Mouse (Mus musculus) lung, embryonic 15.5 days (tissue): ENCODE measurements around the gene Prune2. TPM values are rescaled to one million over a fixed set of nuclear protein-coding genes. Genes with fewer than 3 reads are reported as not detected.

Experiments
- ATAC-seq: fragments of 200-750 bp; cut with Nextera tagmentation; 2 replicates; pipeline ENCODE4 v1.8.0; 2017; ENCODE audit warnings: moderate number of reproducible peaks, borderline replicate concordance; ENCODE audit not compliant: low FRiP score, low TSS enrichment; ENCODE audit errors: extremely low read depth
- H3K27ac ChIP-seq: fragments of 300-500 bp; sonication (generic); 2 replicates; pipeline ENCODE4 v1.5.1; 2015; ENCODE audit warnings: moderate library complexity, mild to moderate bottlenecking, inconsistent platforms
- H3K27me3 ChIP-seq: fragments of 300-500 bp; sonication (generic); 2 replicates; pipeline ENCODE4 v1.6.1; 2015; ENCODE audit warnings: inconsistent platforms
- H3K36me3 ChIP-seq: fragments of 300-500 bp; sonication (generic); 2 replicates; pipeline ENCODE4 v1.6.1; 2015; ENCODE audit warnings: inconsistent platforms
- H3K4me1 ChIP-seq: fragments of 300-500 bp; sonication (generic); 2 replicates; pipeline ENCODE4 v1.6.1; 2015; ENCODE audit warnings: inconsistent platforms
- H3K4me2 ChIP-seq: fragments of 300-500 bp; sonication (generic); 2 replicates; pipeline ENCODE4 v1.6.1; 2015; ENCODE audit warnings: inconsistent platforms, mild to moderate bottlenecking, moderate library complexity
- H3K4me3 ChIP-seq: fragments of 300-500 bp; sonication (generic); 2 replicates; pipeline ENCODE4 v1.5.1; 2015; ENCODE audit warnings: mild to moderate bottlenecking, inconsistent platforms
- H3K9ac ChIP-seq: fragments of 300-500 bp; sonication (generic); 2 replicates; pipeline ENCODE4 v1.6.1; 2015; ENCODE audit warnings: inconsistent platforms
- H3K9me3 ChIP-seq: fragments of 300-500 bp; sonication (generic); 2 replicates; pipeline ENCODE4 v1.6.1; 2016; ENCODE audit warnings: inconsistent platforms
- WGBS: fragments of 180-500 bp; shearing (Covaris S2); methylation state at CpG from one replicate; pipeline ENCODE4 v1.1.7; 2015; 5-methylcytosine and 5-hydroxymethylcytosine counted together
- polyA plus RNA-seq: library from polyadenylated mRNA; unstranded; fragments of >200 nt; fragmentation: Nextera tagmentation; extraction: Ambion mirVana; gene quantifications from 2 replicates; pipeline ENCODE4 v1.2.1, GENCODE M21; 2015

Prune2 gene
- polyA plus RNA-seq, 1 experiment from 2014 or later: 1.3 TPM

DNA sequence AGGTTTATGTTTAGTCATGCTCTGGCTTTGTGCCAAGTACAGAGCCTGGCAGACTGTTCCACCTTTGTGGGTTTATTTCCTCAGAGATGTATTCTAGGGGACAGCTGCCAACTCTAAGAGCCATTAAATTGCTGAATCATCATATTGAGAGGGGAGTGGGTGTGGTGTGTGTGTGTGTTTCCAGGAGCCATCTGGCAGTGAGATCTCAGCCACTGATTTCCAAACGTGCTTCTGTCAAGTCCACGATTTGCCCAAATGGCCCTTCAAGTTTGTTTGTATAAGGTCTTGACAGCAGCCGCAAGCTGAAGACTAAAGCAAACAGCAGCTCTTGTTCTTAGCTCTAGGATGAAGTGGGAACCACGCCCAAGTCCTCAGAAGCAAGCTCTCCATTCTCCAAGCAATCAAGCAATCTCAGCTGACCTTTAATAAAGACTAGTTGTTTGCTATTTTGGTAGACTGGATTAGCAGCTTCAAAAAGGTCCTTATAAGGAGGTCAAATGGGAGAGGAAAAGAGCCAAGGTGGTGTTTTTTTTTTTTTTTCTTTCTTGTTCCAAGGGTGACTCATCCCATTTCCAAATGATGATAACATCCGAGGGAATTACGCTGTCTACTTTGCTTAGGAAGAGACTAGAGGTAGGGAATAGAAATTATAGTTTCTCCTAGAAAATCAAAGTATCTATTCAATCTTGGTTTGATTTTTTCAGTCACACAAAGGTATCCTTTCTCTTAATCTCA, 55.5 kb downstream of the Prune2 start:
- H3K27ac ChIP-seq: no peak overlapping the region
- peak; percentile 90 for ATAC-seq
- H3K9me3 ChIP-seq: no peaks in the 10 kb centered on the region
- no peaks in the 10 kb centered on the region for H3K36me3 ChIP-seq
- peaks cover 14% of the 10 kb centered on the region for H3K4me1 ChIP-seq
- H3K9ac ChIP-seq: no peak overlapping the region
- no peak overlapping the region for H3K4me2 ChIP-seq
- H3K4me3 ChIP-seq: no peak overlapping the region
- H3K27me3 ChIP-seq: no peaks in the 10 kb centered on the region
- 6% methylated on average over 6 of the region's 6 CpGs for WGBS

DNA sequence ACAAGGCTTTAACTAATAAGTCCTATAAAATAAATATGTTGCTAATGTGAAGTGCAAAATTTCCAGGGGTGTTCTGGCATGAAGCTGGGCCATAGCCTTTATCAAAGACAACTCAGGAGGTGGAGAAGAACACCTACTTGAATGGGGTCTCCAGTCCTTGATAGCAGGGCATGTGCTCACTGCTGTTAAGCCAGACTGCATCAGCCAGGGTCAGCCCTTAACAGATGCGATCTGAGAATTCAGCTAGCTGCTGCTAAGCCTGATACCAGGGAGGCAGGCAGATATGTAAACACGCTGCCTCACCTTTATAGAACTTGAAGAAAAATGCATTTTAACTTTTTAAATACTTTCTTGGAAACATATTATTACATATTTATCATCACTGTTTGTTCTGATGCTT, 57.2 kb downstream of the Prune2 start:
- Histone ChIP-seq H3K36me3 (no peaks in the 10 kb centered on the region), H3K4me1 (peaks cover 14% of the 10 kb centered on the region), H3K4me3 (no peak overlapping the region), H3K27ac (no peak overlapping the region), H3K4me2 (no peak overlapping the region), H3K9ac (no peak overlapping the region), H3K9me3 (no peaks in the 10 kb centered on the region), H3K27me3 (no peaks in the 10 kb centered on the region)
- no peak for ATAC-seq
- WGBS: 52% methylated on average over 2 of the region's 2 CpGs

DNA sequence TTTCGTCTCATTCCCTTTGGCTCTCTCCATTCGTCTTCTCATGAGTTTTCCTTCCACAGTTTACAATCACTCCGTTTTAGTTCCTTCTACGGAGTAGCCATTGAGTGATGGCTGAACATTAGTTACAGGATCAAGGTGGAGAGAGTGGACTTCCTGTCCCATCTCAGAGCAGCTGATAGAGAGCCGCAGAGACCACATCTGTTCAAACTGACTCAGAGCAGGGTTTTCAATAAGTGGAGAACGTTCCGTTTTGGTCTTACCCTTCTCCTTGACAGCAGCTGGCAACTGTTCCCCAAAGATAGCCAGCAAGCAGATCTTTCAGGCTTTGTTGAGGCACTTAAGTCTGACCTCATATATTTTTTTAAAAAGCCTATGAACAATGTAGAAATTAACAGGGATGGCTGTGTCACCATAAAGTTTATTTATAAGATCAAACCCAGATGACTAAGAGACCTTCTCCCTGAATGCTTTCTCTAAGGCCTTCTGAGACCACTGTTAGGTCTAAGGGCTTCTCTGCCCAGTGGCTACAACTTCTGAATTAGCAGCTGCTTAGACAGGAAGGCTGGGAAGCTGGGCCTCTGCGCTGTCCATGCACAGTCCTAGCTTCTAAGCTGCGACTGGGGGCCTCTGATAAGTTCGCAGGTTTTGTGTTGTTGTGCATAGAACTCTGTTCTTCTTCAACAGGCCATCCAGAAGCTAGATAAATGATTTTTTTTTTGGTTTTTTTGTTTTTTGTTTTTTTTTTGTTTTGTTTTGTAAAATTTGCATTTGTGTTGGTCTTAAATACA, 58.6 kb downstream of the Prune2 start:
- Histone ChIP-seq H3K27me3 (no peaks in the 10 kb centered on the region), H3K4me2 (no peak overlapping the region), H3K27ac (no peak overlapping the region), H3K36me3 (no peaks in the 10 kb centered on the region), H3K9me3 (no peaks in the 10 kb centered on the region), H3K4me1 (peaks cover 14% of the 10 kb centered on the region), H3K4me3 (no peak overlapping the region), H3K9ac (no peak overlapping the region)
- ATAC-seq: no peak
- 56% methylated on average over 10 of the region's 10 CpGs for WGBS

DNA sequence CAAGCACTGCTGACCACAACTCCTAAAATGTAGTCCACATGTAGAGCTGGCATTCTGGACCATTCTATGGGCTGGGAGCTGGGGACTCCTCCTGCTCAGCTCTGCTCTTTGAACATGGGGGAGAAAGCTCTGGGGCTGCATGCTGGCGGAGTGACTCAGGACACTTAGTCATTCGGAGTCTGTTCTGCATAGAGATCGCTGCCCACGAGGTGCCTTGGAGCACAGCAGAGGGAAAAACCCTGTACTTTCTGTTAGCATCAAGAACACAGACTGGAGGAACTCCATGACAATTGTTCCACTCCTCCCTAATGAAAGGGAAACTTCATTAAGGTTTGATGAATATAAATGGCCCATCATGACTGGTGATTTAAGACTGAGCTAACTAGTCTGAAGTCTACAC, 68.8 kb downstream of the Prune2 start:
- Histone ChIP-seq H3K27me3 (no peaks in the 10 kb centered on the region), H3K9me3 (no peaks in the 10 kb centered on the region), H3K4me2 (no peak overlapping the region), H3K4me1 (no peaks in the 10 kb centered on the region; the same call in 1 of the 2 replicates), H3K4me3 (no peak overlapping the region), H3K36me3 (no peaks in the 10 kb centered on the region), H3K27ac (no peak overlapping the region), H3K9ac (no peak overlapping the region)
- WGBS: 83% methylated on average over 4 of the region's 4 CpGs
- ATAC-seq: no peak

DNA sequence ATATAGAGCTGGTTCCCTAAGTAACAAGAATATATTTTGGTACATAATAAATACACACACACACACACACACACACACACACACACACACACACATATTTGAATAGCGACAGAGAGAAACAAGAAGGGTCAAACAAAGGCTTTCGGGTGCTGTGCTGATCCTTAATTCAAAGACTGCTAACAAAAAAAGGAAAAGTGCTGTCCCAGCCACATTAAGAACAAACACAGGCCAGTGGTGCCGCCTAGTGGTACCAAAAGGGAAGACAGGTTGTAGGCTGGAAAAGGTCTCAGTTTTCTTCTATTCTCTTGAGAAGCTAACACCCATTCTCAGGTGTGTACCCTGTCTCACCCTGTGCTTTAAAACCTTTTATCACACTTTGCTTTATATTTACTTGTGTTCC, 74.4 kb downstream of the Prune2 start:
- H3K9ac ChIP-seq: no peak overlapping the region
- no peak overlapping the region for H3K27ac ChIP-seq
- H3K4me2 ChIP-seq: no peak overlapping the region
- 2% methylated on average over 3 of the region's 3 CpGs for WGBS
- no peaks in the 10 kb centered on the region; the same call in 1 of the 2 replicates for H3K4me1 ChIP-seq
- no peaks in the 10 kb centered on the region for H3K27me3 ChIP-seq
- H3K4me3 ChIP-seq: no peak overlapping the region
- ATAC-seq: no peak
- no peaks in the 10 kb centered on the region for H3K36me3 ChIP-seq
- H3K9me3 ChIP-seq: no peaks in the 10 kb centered on the region

DNA sequence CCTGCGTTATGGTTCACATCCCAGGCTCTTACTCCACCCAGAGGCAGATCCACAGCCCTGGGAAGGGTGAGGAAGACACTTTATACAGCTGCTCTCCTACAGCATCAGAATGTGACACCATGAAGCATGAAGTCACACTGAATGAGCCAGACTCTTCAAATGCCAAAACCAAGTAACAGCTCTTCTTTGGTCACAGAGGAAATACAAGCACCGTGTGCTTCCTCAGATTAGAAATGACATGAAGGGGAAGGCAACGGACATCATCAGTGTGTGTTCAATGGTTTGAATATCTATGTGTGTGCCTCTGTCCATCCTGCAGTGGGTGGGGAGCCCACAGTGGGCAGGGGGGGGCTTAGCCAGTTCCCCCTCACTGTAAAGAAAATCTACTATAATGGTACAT, 76.4 kb downstream of the Prune2 start:
- H3K4me3 ChIP-seq: no peak overlapping the region
- H3K9me3 ChIP-seq: no peaks in the 10 kb centered on the region
- WGBS: 61% methylated on average over 3 of the region's 3 CpGs
- no peak for ATAC-seq
- no peaks in the 10 kb centered on the region for H3K4me1 ChIP-seq
- no peaks in the 10 kb centered on the region for H3K27me3 ChIP-seq
- H3K27ac ChIP-seq: no peak overlapping the region
- no peak overlapping the region for H3K9ac ChIP-seq
- H3K4me2 ChIP-seq: no peak overlapping the region
- no peaks in the 10 kb centered on the region for H3K36me3 ChIP-seq

DNA sequence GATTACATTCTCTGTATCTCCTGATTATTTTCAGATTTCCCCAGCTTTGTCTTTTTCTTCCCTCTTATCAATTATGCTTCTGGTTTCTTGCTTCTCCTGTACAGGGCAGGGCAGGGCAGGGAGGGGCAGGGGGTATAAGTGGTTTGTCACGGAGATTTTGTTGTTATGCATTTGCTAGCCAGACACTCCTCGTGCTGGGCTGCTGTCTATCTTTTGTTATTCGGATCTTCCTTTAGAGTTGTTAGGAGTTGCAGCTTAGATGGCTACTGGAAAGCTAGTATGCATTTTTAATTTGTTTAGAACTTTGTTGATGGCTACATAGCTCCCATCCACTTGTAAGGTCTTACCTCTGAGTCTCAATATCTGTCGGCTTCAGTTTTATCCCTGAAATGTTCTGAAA, 91.0 kb downstream of the Prune2 start:
- Histone ChIP-seq H3K9me3 (no peaks in the 10 kb centered on the region), H3K27me3 (no peaks in the 10 kb centered on the region), H3K36me3 (no peaks in the 10 kb centered on the region), H3K4me1 (no peaks in the 10 kb centered on the region), H3K4me2 (no peak overlapping the region), H3K9ac (no peak overlapping the region), H3K27ac (no peak overlapping the region), H3K4me3 (no peak overlapping the region)
- WGBS: 79% methylated on average over 4 of the region's 4 CpGs
- no peak for ATAC-seq

DNA sequence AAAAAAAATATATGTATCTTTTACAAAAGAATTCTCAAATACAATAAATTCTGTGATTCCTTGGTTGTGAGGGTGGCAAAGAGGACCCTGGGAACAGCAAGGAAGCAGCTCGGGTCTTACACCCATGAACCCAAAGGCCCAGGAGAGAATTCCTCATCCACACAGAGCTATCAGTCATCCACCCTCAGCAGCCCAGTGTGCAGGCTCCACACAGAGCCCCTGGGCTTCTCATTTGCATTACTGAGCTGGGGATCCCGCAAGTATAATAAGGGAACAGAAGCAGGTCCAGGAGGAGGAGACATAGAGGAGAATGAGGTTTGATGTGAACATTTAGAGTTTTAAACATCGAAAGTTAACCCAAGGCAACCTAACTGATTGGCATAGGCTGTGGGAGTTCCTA, 100.0 kb downstream of the Prune2 start:
- Histone ChIP-seq H3K4me1 (no peaks in the 10 kb centered on the region), H3K36me3 (no peaks in the 10 kb centered on the region), H3K9ac (no peak overlapping the region), H3K4me3 (no peak overlapping the region), H3K9me3 (no peaks in the 10 kb centered on the region), H3K4me2 (no peak overlapping the region), H3K27me3 (no peaks in the 10 kb centered on the region), H3K27ac (no peak overlapping the region)
- 62% methylated on average over 3 of the region's 3 CpGs for WGBS
- ATAC-seq: no peak

DNA sequence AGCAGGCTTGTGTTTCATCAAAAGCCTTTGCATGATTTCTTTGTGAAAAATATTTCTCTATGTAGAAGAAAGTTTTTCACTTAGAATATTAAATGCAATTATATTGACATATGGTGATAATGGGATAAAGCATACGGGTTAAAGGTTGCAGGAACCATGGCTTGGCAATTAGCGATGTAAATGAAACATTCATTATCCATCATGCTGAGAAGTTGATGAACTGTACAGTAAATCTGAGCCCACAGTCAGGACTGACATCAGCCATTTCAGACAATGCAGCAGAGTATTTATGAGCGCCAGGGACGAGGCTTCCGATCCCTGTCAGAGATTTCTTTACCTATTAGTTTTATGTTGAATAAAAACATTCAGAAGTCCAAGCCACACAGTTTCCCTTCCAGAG, 104.2 kb downstream of the Prune2 start:
- H3K4me1 ChIP-seq: no peaks in the 10 kb centered on the region
- no peak for ATAC-seq
- H3K9me3 ChIP-seq: no peaks in the 10 kb centered on the region
- 85% methylated on average over 5 of the region's 5 CpGs for WGBS
- no peak overlapping the region for H3K4me3 ChIP-seq
- H3K27me3 ChIP-seq: no peaks in the 10 kb centered on the region
- H3K36me3 ChIP-seq: no peaks in the 10 kb centered on the region
- H3K27ac ChIP-seq: no peak overlapping the region
- no peak overlapping the region for H3K9ac ChIP-seq
- no peak overlapping the region for H3K4me2 ChIP-seq

DNA sequence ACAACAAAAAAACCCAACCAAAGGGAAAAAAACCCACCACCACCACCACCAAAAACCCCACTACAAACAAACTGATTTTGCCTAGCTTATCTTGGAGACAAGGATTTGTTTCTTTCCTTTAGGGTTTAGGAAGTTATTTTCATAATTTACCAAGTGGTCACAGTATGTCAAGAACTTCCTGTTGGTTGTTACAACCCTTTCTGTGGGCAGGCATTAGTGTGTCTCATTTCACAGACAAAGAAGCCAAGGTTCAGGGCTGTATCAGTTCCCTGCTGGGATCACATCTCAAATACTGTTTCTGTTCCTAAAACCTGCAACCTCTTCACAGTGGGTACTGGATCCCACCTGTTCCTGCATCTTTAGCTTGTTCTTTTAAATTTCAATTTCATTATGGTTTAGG, 108.5 kb downstream of the Prune2 start:
- ATAC-seq: no peak
- H3K9ac ChIP-seq: no peak overlapping the region
- H3K27me3 ChIP-seq: no peaks in the 10 kb centered on the region
- H3K4me3 ChIP-seq: no peak overlapping the region
- H3K4me2 ChIP-seq: no peak overlapping the region
- no peaks in the 10 kb centered on the region for H3K4me1 ChIP-seq
- H3K36me3 ChIP-seq: no peaks in the 10 kb centered on the region
- H3K9me3 ChIP-seq: no peaks in the 10 kb centered on the region
- H3K27ac ChIP-seq: no peak overlapping the region

DNA sequence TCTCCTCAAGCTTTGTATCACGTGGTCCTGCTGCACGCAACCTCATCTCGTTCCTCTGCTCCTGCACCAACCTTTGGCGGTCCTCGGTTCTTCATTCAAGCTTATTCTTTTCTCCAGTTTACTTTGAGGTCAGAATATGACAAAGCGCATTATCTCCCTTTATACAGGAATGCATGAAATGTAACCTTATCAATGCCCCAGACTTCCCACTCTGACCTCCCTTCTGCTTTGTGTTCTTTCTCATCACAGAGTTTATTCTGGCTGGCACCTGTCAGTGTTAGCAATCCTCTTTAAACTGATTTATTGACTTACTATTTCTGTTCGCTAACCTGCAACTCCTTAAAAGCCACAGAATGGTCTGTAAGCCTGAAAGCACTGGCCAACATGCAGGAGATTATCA, 113.1 kb downstream of the Prune2 start:
- Histone ChIP-seq H3K4me2 (no peak overlapping the region), H3K27ac (no peak overlapping the region), H3K36me3 (no peaks in the 10 kb centered on the region), H3K27me3 (no peaks in the 10 kb centered on the region), H3K9me3 (no peaks in the 10 kb centered on the region), H3K4me1 (no peaks in the 10 kb centered on the region), H3K9ac (no peak overlapping the region), H3K4me3 (no peak overlapping the region)
- no peak for ATAC-seq
- WGBS: 81% methylated on average over 7 of the region's 7 CpGs

DNA sequence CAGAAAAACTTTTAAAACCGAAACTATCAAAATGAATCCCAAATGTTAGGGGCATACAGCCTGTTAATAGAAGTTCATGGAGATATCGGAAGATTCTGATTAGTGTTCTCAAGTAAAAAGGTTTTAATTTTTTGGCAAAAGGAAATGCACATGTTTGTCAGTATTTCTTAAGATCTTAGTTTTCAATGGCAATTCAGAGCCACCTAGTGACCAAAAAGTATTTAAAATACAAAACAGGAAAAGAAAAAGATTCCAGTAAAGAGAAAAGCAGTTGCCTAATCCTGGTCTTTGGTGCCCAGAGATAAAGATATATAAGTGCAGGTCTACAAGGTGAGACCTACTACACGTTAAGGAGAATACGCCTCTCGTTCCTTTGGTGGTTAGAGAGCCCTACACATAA, 115.3 kb downstream of the Prune2 start:
- Histone ChIP-seq H3K4me2 (no peak overlapping the region), H3K9ac (no peak overlapping the region), H3K36me3 (no peaks in the 10 kb centered on the region), H3K27me3 (no peaks in the 10 kb centered on the region), H3K4me1 (no peaks in the 10 kb centered on the region), H3K9me3 (no peaks in the 10 kb centered on the region), H3K4me3 (no peak overlapping the region), H3K27ac (no peak overlapping the region)
- 82% methylated on average over 5 of the region's 5 CpGs for WGBS
- no peak for ATAC-seq
